Mouse (Mus musculus): ENCODE results near the gene Akr1a1.
"Not testable (repeated sequence)": the region's sequence is repeated elsewhere in the genome, so short reads cannot be mapped to it uniquely, and the experiment has no call there.

The Akr1a1 gene

DNA sequence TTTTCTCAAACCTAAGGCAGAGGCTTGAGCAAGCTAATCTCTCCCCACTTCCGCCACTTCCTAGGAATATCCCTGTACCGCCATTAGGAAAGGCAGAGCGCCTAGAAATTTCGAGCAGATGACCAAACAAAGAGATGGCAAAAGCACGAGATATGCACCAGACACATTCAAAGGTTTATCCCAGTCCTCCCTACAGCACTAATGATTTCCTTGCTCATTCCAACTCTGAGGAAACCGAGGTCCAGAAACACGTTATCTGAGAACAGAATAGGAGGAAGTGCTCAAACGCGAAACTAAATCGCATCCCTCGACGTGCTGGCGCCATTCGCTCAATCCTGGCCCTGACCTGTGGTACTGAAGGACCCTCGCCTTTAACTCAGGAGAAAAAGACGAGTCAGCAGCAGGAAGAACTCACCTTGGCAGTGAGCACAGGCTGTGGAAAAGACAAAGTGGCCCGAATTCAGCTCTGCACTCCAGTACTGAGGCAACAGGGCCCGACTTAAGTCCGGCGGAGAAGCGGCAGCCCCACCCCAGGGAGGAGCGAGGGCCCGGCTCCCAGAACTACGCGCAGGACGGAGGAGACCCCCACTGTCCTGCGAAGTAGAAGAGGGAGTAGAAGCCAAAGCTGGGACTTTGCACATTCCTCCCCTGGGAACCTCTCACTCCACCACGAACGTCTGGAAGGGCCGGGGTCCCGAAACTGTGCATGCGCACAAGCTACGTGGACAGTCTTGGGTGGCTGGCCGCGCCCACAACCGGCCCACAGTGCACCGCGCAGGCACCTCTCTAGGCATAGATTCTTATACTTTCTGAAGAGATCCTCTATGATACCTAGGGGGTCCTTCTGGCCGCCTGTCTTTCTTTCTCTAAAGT lies at the start of gene Akr1a1:
Gene Akr1a1, minus strand, starts transcription at position 757 of the 873 bp plus-strand sequence.
- in situ Hi-C loops (cut with MboI, MseI): no loop called here

DNA sequence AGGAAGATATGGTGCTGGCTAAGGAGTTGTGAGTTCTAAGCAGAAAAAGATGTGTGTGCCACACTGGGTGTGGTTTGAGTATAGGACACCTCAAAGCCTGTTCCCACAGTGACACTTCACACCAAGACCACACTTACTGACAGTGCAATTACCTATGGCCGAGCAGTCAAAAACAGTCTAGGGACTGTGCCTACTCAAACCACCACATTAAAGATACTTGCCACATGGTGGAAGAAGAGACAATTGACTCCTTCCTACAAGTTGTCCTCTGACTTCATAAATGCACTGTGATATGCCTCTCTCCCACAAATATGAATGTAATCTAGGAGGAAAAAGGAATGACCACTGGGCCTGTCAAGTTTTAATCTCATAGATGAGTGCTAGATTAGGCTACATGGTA lies 49.5 kb upstream of the Akr1a1 start:
- in situ Hi-C loops (cut with MboI, MseI): no loop called here

DNA sequence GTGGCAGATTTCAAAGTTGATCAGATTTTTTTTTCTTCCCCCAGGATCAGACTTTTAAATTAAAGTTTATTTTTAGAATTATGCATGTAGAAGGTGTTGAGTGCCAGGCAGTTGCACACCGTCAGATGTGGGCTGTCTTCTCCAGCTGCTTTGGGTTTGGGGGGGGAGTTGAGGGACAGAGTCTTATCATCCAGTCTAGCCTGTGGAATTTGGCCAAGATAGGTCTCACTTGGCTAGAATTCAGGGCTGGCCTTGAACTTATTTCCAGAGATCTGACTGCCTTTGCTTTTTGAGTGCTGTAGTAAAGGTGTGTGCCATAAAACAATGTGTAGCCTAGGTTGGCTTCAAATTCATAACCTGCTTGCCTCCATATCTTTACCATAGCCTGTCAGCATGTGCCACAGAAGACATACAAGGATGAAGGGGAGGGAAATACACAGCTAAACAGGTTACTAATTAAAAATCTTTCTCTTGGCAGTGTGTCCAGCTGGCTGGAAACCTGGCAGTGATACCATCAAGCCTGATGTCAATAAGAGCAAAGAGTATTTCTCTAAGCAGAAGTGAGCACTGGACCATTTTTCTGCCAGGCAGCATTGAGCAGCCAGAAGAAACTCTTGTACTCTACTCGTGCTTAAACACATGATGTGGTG lies 47.3 kb upstream of the Akr1a1 start:
- in situ Hi-C loops (cut with MboI, MseI): no loop called here

DNA sequence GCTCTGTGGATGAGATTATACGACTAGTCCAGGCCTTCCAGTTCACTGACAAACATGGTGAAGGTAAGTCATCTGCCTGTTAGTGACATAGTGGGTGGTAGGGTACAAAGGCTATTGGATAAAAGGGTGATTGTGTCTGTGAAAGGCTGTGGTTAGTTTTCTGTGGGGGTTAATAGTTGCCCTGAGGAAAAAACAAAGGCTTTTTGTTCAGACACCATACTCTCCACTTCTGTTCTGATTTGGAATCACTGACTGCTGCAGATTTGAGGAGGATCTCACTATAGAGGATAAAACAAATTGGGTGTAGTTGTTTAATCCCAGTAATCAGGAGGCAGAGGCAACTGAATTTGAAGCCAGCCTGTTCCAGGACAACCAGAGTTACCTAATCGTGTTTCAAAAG lies 42.3 kb upstream of the Akr1a1 start:
- in situ Hi-C loops (cut with MboI, MseI): no loop called here

DNA sequence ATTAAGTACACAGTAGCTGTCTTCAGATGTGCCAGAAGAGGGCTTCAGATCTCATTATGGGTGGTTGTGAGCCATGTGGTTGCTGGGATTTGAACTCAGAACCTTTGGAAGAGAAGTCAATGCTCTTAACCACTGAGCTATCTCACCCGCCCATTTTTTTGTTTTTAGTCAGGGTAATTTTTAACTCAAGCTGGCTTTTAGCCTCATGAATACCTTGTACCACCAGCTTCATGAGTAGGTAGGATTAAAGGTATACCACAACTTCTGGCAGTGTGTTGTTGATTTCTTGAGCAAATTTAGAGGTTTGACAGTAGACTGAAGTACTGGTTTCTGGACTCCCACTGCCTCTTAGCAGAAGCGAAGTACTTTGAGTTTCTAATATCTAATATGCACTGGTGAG lies 40.7 kb upstream of the Akr1a1 start:
- in situ Hi-C loops (cut with MboI, MseI): no loop called here

DNA sequence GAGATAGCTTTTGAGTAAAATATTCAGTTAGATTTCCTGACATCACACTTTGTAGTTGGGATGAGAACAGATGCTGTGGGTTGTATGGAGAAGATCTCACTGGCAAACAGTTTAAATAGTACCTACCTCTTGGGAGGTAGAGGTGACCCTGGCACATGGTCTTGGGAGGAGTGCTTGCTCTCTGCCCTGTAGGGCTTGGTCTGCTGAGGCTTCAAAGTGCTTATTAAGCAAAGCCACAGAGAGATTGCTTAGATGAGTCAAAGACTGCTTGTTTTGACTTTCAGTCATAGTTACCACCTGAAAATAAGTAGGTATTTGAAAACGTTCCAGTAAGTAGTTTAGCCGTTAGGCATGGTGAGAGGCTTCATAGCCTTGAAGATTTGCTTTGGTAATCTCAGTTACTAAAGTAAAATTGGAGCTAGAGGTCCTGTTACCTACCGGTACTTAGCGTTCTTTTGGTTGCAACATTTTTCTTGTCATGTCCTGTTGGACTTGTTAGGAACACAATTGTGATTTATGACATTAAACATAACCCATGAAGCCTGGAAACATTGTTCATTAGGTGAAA lies 37.9 kb upstream of the Akr1a1 start:
- in situ Hi-C loops (cut with MboI, MseI): no loop called here

DNA sequence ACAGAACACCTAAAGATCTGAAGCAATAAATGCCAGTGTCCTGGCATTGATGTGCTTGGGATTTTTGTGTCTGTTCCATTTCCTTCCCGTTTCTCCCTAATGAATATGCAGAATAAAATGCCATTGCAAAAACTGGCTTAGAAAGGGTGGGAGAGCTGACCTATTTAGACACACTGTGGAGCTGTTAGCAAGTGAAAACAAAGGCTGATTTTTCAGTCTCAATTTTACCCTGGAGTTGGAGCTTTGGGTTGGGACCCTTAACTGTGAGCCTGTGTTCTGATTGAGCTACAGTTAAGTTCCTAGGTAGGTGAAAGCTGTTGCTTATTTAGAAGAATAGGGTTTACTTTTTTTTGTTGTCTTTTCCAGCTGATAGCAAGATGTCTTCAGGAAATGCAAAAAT lies 35.6 kb upstream of the Akr1a1 start:
- in situ Hi-C loops (cut with MboI, MseI): no loop called here

DNA sequence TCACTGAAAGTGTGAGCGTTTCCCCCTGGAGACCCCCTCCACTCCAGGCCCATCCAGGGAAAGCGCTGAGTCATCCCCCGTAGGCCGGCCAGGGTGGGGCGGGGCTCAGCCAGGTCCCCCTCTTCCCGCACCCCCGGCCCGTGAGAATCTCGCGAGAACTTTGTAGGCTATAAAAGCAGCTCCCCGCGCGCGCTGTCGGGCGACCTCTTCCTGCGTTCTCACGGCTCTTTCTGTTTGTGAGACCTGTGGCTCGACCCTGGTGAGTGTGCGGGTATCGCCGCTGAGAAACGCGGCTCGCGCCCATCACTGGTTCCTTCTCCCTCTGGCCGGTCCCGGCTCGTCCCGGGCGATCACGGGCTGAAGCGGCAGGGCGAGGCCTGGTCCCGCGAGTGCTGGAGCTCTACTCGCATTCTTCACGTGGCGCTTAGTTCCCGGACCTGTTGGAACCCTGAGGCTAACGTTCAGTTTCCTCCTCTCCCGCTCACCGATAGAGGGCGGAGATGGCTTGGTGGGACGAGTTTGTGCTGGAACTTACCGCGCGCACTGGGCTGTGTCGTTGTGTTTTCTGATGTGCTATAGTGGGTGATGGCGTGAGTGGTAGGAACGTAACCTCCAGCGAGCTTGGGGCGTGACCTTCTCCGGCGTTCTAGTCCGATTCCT lies 34.1 kb upstream of the Akr1a1 start, which contains the start of gene Prdx1:
Gene Prdx1, plus strand, starts transcription at position 143 of the 660 bp plus-strand sequence.
- in situ Hi-C loops (cut with MboI, MseI): no loop called here

DNA sequence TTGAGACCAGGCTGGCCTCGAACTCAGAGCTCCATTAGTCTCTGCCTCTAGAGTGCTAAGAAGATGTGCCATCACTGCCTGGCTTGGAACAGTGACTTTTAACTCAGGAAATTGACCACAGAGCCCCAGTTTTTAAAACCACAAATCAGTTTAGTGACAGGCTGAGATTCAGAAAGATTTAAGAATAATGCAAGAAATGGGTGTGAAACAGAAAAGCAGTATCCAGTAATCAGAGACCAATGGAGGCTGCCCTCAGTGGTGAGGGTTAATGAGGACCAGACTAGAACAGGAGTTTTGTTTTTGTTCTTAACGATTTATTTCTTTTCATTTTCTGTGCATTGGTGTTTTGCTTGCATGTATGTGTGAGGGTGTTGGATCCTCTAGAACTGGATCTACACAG lies 33.2 kb upstream of the Akr1a1 start:
- in situ Hi-C loops (cut with MboI, MseI): no loop called here

DNA sequence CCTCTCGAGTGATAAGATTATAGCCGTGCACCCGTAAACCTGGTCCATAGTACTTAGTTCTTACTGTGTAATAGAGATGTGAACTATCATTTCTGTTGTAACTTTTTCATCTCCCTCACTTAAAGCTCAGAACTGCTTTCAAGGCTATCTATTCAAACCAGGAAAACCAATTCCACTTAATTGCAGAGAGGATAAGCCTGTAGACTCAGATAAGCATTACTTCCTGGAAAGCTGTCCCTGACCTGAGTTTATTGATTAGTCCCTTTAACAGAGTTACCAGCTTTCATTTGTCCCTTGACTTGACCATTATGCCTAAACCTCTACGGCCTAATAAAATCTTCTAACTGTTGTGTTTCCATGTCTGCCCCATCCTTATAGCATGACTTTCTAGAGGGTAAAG lies 32.5 kb upstream of the Akr1a1 start:
- in situ Hi-C loops (cut with MboI, MseI): no loop called here

DNA sequence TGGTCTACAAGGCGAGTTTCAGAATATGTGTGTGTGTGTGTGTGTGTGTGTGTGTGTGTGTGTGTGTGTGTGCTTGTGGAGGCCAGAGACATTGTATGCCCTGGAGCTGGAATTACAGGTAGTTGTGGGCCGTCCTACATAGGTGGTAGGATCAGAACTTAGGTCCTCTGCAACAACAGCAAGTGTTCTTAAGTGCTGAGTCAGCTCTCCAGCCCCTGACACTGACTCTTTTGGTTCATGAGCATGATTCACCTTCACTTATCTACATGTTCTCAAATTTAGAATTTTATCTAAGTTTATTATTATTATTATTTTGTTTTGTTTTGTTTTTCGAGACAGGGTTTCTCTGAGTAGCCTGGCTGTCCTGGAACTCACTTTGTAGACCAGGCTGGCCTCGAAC lies 29.0 kb upstream of the Akr1a1 start:
- in situ Hi-C loops (cut with MboI, MseI): not testable (repeated sequence)

DNA sequence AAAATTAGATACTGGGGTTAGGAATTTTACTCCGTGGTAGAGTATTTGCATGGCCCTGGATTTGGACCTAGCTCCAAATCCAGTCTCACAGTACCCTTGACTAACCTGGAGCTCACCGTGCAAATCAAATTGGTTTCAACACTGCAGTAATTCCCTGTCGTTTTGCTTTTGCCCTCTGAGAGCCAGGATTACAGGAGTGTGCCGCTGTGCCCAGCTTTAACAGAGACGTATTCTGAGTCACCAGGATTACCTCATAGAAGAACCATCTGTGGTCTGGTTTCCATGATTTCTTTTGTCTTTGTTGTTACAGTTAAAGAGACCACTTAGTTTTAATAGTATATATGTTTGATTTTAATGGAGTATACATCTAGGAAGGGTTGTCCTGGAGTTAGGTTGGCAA lies 27.7 kb upstream of the Akr1a1 start:
- in situ Hi-C loops (cut with MboI, MseI): no loop called here

DNA sequence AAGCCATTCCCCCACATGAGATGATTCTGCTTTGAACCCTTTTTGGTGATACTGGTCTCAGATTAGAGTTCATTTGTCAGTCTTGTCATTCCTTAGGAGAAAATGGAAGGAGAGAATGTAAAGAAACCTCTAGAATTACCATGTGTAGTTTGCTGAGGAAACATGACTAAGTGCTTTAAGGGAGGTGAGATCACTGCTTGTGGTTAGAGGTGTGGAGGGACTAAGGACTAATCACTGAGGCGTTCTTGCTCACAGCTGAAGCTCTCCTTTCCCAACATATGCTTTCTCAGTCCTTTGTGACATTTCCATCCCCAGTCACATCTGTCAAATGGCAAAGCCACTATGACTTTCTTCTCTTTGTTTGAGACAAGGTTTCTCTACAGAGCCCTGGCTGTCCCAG lies 26.3 kb upstream of the Akr1a1 start:
- in situ Hi-C loops (cut with MboI, MseI): no loop called here

DNA sequence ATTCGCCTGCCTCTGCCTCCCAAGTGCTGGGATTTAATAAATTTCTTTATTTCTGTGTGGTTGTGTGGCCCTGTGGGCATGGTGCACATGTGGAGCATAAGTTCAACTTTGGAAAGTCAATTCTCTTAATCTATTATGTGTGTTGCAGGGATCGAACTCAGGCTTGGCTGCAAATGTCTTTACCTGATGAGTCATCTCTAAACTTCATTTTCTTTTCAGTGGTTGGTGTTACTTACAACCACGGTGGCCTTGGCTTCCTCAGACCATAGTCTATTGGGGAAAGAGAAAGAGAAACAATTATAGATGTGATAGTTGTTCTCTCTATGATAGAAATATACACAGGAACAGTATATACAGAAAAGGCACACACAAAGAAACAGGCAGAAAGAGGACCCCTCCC lies 24.5 kb upstream of the Akr1a1 start:
- in situ Hi-C loops (cut with MboI, MseI): no loop called here

DNA sequence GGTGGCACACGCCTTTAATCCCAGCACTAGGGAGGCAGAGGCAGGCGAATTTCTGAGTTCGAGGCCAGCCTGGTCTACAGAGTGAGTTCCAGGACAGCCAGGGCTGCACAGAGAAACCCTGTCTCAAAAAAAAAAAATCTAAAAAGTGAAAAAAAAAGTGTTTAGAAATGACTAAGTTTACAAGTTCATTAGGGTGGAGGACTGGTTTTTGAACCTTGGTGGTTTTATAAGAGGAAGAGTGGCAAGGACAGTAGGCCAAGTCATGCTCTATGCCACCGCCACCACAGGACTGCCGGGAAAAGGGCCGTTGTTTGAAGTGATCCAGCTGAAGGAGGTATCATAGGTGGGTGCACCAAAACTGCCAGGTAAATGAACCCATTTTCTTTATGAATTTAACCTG lies 23.3 kb upstream of the Akr1a1 start:
- in situ Hi-C loops (cut with MboI, MseI): not testable (repeated sequence)

DNA sequence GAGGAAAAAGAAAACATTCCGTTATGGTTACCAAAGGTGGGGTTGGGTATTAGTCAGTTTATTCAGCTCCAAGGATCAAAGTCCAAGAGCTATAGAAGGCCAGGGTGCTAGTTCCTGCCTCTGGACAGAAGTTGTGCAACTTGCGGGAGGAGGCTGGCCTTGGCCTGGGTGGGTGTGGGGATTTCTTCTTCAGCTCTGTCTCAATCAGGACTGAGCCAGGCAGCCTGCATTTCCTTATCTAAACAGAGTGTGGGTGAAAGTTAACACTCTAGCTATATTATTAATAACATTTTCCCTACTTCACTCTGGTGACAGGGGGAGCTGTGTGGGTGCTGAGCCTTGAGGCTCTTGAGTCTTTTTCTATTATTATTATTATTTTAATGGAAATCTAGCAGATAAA lies 21.3 kb upstream of the Akr1a1 start:
- in situ Hi-C loops (cut with MboI, MseI): no loop called here

DNA sequence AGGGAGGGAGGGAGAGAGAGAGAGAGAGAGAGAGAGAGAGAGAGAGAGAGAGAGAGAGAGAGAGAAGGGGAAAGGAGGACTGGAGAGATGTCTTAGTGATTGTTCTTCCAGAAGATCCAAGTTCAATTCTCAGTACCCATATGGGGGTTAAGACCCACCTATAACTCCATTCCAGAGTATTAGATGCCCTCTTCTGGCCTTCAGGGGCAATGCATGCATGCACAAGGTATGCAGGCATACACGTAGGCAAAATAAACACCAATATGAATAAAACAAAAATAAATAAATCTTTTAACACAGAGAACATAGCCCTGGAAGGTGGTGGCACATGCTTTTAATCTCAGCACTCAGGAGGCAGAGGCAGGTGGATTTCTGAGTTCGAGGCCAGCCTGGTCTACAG lies 17.8 kb upstream of the Akr1a1 start:
- in situ Hi-C loops (cut with MboI, MseI): no loop called here

DNA sequence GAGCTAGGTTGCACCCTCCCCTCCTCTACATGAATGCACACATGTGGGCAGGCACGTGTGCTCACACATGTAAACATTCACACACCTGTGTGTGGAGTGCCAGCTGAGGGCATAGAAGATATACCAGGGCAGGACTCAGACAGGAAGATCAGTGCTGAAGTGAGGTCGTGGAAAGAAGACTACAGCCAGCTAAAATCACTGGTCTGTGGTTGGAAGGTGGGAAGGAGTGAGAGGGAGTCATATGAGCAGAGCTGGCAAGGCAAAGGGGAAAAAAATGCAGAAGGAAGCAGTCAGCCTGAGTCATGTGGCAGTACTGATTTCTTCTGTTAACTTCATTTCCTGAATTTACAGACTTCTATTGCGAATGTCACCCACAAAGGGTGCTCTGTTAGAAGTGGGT lies 16.7 kb upstream of the Akr1a1 start:
- in situ Hi-C loops (cut with MboI, MseI): no loop called here

DNA sequence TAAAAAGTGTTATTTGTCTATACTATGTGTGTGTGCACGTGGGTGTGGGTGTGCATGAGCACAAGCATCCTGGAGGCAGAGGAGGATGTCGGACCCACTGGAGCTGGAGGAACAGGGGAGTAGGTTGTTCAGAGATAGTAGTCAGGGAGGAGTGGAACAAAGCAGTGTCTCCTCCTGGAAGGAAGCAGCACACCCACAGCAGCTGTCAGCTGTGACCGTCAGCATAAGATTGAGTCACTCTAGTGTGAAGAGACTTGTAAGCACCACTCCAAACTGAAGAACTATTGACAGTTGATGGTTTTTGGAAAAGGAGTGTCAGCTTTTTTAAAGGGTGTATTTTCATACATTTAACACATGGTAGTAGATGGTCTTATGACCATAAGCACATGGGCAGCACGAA lies 15.1 kb upstream of the Akr1a1 start:
- in situ Hi-C loops (cut with MboI, MseI): no loop called here

DNA sequence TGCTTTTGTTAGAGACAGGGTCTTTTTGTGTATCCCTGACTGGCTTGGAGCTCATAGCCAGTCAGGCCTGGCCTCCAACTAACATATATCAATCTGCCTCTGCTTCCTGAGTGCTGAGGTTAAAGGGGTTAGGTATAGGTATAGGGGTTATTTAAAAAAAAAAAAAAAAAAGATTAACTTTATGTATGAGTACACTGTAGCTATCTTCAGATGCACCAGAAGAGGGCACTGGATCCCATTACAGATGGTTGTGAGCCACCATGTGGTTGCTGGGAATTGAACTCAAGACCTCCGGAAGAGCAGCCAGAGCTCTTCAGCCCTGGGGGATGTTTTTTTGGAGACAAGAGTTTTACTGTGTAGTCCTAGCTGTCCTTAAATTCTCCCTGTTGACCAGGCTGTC lies 10.5 kb upstream of the Akr1a1 start:
- in situ Hi-C loops (cut with MboI, MseI): no loop called here

DNA sequence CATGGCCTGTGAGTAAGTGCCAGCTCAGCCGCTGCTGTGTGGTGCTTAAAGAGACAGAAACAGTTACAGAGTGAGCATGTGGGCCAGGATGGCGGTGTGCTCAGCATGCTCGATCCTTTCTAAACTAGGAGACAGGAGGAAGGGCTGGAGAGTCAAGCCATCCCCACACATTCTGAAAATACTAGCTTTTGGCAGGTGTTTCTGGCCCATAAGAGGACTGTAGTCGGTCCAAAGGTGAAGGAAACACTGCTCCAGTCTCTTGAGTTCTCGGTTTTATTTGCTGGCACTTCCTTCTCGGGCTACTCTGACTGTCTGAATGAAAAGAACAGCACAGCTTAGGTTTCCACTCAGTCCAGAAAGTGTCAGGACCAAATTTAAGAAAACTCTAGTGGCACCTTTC lies 9.3 kb upstream of the Akr1a1 start:
- in situ Hi-C loops (cut with MboI, MseI): no loop called here

DNA sequence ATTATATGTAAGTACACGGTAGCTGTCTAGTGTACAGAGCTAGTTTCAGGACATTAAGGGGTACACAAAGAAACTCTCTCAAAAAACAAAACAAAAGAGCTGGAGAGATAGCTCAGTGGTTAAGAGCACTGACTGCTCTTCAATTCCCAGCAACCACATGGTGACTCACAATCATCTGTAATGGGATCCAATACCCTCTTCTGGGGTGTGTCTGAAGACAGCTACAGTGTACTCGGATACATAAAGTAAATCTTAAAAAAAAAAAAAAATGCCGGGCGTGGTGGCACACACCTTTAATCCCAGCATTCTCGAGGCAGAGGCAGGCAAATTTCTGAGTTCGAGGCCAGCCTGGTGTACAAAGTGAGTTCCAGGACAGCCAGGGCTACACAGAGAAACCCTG lies 8.4 kb upstream of the Akr1a1 start:
- in situ Hi-C loops (cut with MboI, MseI): not testable (repeated sequence)
